Mouse (Mus musculus) frontal cortex, postnatal 25 days (tissue): ENCODE data around the gene Tmcc1.

ENCODE experiments used
- DNase-seq, 2 experiments: peaks; one replicate each; pipeline ENCODE4 v3.0.0; 2022; ENCODE audit warnings: low spot score in 2 of 2

Gene Tmcc1

GRCm38 (mm10) chr6:116014111-116014510 is 179.2 kb downstream of the Tmcc1 start:
- no peak for DNase-seq

- DNase-seq = no peak
These were observed 179.6 kb downstream of the Tmcc1 start for GRCm38 (mm10) chr6:116013687-116014086.

DNA sequence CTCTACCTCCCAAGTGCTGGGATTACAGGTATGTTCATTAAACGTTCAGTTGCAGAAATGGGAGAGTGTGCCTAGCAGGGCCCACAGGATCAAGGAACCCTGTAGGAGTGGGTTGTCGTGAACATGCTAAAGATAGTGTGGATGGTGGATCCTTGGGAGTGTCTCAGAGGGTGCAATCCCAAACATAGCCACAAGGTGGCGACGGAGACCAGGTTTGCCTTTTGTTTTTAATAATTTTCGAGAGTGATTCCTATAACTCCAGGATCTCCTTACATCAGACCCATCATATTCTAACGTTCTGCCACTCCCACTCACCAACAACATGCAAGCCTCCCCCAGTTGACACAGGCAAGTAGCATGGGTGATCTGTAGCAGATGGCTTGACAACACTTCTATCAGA is 182.7 kb downstream of the Tmcc1 start:
- DNase-seq = peak; percentile 89 to 96

DNA sequence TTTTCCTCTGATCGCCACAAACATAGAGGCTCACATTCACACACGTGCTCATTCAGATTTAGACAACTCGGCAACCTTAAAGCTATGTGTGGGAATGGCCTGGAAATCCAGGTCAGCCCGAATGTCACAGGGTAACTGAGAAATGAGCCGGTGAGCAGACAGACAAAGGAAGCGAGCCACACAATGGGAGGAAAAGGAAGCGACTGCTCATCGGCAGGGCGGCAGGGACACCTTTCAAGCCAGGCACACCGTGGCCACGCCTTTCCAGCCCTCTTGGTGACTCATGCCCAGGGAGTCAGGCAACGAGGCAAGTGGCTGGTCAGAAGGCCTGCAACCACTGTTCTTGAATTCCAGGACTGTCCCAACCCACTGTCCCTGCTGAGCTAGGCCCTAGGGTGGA is 183.9 kb downstream of the Tmcc1 start:
- no peak for DNase-seq

GRCm38 (mm10) chr6:116007561-116008173 is 185.6 kb downstream of the Tmcc1 start:
- peak; percentile 56 to 70 for DNase-seq

GRCm38 (mm10) chr6:116006731-116007130 is 186.6 kb downstream of the Tmcc1 start:
- DNase-seq = no peak

DNA sequence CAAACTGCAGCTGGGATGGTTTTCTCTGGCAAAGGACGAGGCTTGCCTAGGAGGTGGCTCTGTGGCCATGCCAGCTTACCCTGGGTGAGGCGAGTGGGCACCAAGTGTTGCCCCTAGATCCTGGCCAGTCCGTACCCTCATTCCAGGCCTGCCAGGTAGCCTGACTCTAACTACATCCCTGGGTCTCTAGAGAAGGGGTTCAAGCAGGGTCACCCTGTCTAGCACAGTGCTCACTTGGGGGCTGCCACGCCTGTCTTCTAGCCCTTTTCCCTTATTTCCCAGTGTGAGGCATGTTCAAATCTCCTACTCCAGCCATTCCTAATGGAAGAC is 187.4 kb downstream of the Tmcc1 start:
- DNase-seq = no peak

DNA sequence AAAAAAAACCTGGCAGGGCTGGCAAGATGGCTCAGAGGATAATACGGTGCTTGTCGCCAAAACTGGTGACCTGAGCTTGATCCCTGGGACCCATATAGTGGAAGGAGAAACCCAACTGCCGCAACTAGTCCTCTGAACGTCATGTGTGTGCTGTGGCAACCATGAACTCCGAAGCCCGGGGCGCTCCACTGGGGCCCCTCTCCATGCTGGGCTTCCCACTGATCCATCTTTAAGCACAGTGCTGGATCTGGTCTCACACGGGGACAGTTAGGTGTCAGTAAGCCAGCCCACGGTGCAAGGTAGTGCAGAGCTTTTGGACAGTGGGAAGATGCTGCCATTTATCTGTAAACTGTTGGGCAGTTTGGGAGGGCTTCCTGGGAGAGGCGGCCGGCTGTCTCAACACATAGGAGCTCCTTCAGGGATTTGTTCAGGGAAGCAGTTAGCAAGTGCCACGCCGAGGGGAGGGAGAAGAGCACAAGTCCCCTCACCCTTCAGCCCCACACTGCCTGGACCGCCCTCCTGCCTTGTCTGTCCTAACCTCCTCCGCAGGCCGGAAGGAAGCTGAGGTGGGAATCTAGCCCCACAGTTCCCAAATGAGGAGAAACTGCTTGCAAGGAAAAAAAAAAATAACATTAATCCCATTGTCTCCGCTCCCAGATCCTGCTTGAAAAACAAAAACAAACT is 187.9 kb downstream of the Tmcc1 start:
- no peak for DNase-seq

- no peak for DNase-seq
These were observed 188.6 kb downstream of the Tmcc1 start for GRCm38 (mm10) chr6:116004716-116005115.

GRCm38 (mm10) chr6:116004069-116004468 is 189.2 kb downstream of the Tmcc1 start:
- DNase-seq = no peak

DNA sequence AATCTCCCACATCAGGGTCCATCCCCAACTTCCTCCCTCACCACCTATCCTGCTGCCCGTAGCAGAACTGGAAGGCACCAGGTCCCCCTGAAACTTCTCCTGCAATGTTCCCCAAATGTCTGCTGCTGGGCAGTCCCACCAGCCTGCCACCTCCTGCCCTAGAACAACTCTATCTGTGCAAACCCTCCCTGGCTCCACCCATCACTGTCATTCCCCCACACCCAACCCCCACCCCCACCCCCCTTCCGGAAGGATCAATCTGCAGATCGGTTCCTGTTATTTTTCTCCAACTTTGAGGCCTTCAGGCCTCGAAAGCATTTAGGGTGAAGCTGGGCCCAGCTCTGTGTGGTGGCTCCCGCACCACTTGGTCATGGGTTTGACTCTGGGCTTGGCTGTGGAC is 189.8 kb downstream of the Tmcc1 start:
- DNase-seq = no peak

DNA sequence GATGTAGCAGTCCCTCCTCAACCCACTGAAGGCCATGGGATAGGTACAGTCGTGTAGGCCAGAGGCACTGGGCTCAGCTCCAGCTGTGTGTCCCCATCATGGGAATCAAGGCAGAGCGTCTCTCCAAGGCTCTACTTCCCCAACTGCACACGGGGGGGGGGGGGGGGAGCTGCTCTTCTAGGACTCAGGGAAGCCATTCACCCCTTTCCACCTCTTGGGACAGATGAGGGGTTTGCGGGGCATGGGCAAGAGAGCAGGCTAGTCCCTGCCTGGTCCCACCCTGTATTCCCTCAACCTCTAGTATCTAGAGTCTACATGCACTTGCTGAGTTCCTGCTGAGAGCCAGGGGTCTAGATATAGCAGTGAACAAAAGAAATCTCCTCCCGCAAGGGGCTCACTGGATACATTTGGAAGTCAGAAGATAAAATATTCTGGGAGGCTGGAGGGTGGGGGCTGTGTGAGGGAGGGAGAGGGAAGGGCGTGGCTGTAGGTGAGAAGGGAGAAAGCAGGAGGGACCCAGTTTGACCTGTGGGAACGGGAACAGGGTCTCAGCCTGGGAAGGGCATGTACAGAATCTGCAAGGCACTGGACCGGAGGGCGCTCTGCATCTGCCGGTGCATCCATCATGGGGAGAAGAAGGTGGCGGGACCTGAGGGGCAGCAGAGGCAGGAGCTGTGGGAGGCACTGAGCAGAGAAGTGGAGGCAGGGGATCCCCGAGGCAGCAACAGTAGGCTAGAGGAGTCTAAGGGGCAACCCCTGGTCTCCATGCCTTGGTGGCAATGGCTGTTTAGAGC is 190.8 kb downstream of the Tmcc1 start:
- DNase-seq = no peak

DNA sequence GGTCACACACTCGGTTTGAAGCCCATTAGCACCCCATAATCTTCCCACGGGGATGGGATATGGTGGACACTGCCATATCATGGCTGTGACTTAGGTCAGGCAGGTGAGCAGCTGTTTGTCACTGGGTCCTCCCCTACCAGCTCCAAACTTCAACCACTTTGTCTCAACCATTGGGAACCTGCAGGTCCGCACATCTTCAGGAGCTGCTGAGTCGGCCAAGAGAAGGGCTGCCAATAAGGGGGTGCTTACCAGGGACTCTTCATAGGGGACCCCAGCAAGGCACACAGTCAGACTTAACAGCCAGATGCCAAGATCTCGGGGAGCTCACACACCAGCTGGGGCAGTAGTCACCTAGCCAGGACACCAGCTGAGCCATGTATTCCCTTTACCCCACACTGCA is 192.4 kb downstream of the Tmcc1 start:
- no peak for DNase-seq

DNA sequence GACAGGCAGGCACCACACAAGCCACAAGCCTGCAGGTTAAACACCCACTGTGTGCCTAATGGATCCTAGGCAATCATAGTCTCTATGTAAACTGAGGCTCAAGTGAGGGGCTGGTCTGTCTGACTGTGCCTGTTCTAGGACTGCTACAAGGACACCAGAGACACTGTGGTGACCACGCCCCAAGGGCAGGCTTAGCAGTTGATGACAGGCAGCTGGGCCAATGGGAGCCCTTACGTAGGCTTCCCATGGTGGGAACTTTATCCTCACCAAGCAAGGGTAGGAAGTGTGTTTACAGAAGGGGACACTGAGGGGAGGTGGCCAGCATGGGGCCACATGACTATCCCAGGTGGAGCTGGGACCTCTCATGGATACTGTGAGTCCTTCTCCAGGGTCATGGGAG is 194.1 kb downstream of the Tmcc1 start:
- no peak for DNase-seq

GRCm38 (mm10) chr6:115998758-115999157 is 194.5 kb downstream of the Tmcc1 start:
- DNase-seq = no peak

- no peak for DNase-seq
These were observed 195.5 kb downstream of the Tmcc1 start for GRCm38 (mm10) chr6:115997726-115998311.

GRCm38 (mm10) chr6:115996171-115996851 is 197.0 kb downstream of the Tmcc1 start:
- DNase-seq = no peak

GRCm38 (mm10) chr6:115995531-115995941 is 197.8 kb downstream of the Tmcc1 start:
- no peak for DNase-seq

DNA sequence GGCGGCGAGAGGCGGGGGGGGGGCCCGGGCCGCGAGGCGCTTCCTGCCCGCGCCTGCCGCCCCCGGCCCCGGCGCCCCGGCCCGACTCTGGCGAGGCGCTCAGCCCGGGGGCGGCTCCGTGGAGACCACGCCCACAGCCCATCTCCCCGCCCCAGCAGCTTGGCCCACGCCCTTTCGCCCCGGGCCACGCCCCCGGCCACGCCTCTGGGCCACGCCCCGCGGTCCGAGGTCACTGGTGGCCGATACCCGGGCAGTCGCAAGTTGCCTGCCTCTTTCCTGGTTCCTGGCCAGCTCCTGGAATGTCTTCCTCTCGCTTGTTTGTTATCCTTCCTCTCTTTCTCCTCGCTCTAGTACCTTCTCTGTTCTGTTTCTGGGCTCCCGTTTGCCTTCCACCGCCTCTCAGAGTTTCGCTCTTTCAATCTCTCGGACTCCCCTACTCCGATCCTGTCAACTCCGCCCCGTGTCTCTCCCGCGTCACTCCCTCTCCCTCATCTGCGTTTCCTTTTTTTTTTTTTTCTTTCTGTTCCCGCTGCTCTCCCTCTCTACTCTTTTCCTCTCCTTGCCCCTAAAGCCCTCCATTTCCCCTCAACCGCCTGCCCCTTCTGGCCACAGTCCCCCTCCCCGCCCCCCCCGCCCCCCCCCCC is 198.3 kb downstream of the Tmcc1 start, which contains the start of gene Plxnd1:
TSS of gene Plxnd1 (minus strand) at position 129 of the 644 bp plus-strand sequence.
- peak; percentile 63 to 75 for DNase-seq

DNA sequence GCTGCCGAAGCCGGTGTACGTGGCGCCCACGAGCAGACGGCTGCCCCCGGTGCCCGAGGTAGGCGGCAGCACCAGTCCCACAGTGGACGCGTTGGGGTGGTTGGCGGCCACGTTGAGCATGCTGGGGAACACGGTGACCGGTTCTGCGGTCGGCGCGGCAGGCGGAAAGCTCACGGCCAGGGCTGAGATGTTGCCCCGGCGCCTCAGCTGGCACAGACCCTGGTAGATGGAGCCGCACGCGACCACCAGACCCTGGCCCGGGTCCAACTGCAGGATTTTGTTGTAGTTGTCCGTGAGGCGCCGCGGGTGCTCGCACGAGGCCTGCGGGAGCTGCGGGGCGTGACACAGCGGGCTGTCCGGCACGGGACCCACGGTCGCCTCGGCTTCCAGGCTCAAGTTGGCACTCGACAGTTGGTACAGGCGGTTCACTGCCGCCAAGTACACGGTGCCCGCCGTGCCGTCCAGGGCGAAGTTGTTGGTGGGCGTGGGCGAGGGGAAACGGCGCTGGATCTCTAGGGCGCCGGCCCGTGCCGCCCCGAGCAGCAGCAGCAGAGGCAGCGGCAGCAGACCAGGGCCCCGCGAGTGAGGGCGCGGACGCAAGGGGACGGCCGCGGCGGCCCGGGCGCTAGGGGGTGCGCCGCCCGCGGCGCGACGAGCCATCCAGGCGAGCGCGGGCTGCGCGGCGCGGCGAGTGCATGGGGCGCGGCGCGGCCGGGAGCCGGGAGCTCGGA is 199.0 kb downstream of the Tmcc1 start:
- DNase-seq = no peak
